Mouse (Mus musculus): ENCODE data around the gene Sost.

Gene Sost

DNA sequence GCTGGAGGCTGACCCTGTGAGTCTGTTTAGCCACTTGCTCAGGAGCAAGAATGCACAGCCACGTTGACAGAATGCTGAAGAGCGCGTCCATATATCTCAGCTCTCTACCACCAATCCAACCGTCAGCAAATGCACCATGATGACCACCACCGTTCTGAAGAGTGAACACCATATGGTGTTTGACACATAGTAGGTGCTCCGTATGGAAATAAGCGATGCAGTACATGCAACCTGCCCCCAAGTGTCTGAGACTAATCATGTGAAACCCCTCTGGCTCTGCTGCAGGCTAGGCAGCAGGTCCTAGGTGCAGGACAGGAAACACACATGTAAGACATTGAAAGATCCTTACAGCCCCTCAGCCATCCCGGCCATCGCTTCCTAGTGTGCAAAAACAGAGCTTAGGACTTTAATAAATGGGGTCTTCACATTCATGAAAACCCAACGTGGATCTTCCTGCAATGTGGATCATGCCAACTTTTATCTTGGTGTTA lies 16.7 kb upstream of the Sost start:
- DNase-seq (ENCODE audit: low spot score in 2 of 2), result no peak

DNA sequence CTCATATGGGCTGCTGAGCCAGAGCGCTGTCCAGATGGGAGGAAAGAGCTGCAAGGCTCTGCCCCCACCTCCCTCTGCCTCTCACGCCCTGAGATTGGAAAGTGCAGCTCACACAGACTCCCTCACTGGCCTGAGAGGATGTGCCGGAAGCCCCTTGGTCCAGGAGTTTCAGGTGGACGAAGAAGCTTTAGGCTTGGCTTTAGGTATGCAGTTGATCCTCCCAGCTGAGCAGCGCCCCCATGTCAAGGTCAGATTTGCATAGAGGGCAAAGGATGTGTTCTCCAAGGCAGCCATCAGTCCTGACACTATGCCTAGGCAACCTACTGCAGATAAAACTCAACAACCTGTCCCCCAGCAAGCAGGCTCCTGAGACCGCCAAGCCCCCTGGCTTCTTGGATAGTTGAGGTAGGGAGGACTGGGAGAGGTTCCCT lies 16.2 kb upstream of the Sost start:
- DNase-seq (ENCODE audit: low spot score in 2 of 2), result no peak

DNA sequence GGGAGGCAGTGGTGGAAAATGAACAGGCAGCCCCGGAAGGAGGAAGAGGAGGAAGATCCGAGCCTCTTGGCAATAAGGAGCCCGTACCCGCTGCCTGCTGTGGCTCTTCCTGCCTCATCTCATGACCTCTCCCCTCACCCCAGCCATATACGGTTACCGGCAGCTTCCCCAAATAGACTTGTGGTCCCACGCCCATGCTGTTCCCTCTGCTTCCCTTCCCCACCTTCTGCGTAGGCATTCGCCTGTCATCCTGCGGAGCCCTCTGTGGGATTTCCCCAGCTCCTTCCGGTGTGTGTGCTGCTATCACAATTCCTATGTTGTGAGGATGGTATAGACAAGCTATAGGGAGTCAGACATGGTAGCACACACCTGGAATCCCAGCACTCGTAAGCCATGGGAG lies 15.0 kb upstream of the Sost start:
- DNase-seq (ENCODE audit: low spot score in 2 of 2), result peak in 1 of 2 experiments; percentile 48

DNA sequence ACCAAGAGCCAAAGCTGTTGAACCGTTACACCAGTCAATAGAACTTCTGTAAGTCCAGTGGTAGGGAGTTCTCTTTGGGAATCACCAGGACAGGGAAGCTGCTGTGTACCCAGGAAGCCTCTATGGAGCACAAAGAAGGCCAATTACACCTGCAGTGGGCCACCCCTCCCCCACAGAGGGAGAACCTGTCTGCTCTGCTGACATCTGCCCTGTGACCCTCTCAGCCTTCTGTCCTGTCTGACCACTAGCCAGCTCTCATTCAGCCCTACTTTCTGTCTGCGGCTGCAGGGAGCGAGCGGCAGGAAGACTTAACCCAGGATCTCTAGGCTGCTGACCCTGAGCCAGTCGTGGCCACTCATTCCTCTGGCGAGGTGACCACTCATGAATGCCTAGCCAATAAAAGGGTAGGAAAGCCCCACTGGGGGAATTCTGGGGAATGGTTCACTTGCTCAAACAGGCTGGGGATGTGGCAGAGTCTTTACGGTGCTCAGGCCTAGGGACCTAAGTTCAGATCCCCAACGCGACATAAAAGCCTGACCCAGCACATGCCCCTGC lies 13.9 kb upstream of the Sost start:
- DNase-seq (ENCODE audit: low spot score in 2 of 2), result no peak

DNA sequence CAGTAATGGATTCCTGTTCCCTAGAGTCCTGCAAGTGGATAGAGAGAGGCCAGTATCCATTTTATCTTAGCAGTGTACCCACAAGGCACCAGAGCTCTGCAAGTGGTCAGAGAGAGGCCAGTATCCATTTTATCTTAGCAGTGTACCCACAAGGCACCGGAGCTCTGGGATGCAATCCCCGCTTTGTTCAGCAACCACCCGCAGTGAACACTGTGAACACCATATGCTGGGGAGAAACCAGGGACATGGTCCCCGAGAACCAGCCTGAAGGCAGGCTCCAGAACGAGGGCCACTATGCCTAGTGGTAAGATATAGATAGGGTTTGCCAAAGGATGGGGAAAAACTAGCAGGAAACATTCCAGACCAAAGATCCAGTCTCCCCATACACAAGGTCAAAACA lies 12.3 kb upstream of the Sost start:
- no peak for DNase-seq (ENCODE audit: low spot score in 2 of 2)

DNA sequence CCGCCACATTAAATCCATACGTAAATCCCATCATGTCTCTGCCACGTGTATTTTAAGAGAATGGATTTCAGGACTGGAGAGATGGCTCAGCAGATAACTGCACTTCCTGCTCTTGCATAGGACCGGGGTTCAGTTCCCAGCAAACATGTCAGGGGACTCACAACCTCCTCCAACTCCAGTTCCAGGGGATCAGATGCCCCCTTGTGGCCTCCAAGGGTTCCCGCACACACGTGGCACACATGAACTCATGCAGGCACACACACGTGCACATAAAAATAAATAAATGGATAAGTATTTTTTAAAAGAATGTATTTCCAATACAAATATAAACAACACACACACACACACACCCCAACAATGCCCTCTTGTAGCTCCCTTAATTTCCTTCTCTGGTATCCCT lies 10.1 kb upstream of the Sost start:
- DNase-seq (ENCODE audit: low spot score in 2 of 2), result no peak

DNA sequence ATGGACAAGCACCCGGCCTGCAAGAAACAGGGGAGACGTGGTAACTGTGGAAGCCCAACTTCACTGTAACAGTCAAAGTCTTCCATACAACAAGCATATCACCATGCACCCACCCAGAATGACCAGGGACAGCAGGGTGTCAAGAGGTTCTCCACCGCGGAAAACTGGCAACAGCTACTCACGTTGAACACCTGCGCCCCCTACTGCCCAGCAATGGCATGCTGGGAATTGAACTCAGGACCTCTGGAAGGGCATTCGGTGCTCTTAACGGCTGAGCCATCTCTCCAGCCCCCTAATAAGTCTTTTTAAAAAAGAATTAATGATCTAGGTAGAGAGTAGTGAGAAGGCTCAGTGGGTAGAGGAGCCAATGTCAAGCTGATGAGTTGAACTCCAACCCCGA lies 8.1 kb upstream of the Sost start:
- no peak for DNase-seq (ENCODE audit: low spot score in 2 of 2)

DNA sequence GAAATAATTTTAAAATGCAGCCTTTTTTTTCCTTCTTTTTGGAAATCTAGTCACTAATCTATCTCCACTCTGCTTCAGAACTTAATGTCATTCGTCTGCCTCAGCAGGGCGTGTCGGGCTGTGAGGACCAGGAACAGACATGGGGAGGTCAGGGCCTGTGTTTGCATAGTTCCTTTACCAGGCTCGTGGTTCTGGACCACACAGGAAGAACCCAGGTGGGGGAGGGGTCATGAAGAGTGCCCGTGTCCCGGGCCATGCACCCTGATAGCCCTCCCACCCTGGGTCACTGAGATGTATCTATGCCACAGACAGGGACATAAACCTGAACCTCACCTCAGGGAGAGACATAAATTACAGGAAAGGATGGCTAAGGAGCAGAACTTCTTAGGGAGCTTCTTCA lies 7.4 kb upstream of the Sost start:
- DNase-seq (ENCODE audit: low spot score in 2 of 2), result no peak

DNA sequence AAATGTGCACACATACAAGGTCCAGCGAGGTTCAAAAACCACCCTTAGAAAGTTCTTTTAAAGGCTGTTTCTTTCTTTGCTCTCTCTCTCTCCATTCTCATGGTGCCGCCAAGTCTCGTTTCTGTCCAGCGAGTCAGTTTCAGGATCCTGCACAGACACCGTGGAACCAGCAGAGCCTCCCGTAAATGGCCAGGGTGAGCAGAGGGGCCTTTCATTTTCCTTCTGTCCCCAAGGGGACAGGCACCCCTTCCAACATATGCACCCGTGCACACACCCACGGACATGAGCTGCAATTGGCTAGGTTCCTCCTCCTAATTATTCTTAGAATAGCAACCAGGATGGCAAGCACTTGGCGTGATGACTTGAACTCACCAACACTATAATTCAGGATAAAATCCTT lies 6.7 kb upstream of the Sost start:
- DNase-seq (ENCODE audit: low spot score in 2 of 2), result no peak

DNA sequence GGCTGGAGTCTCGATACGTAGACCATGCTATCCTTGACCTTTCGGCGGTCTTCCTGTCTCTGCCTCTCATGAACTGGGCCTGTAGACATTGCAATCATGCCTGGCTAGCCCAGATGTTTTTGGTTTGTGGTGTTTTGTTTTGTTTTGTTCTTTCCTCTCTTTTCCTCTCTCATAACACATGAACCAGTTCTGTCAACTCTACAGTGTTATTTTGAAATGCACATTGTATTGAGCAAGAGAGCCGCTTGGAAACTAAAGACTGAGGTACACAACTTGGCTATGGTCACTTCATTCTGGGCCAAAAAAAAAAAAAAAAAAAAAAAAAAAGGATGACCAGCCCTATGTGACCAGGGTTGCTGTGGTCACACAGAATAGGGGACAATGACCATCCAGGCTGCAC lies 5.8 kb upstream of the Sost start:
- no peak for DNase-seq (ENCODE audit: low spot score in 2 of 2)

DNA sequence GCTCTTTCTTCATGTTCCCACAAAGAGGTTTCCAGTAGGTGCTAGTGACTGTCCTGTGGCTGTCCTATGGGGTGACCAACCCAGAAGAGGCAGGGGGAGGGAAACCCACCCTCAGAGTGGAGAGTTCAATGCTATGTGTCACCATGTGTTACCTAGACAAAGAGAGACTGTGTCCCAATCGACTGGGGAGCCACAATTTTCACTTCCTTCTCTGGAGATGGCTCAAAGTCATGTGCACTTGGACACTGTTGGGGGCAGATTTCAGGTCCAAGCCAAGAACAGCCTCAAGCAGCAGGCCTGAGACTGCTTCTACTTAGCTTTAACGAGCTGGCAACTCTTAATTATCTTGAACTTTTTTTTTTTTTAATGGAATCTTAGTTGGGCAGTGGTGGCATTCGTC lies 5.3 kb upstream of the Sost start:
- no peak for DNase-seq (ENCODE audit: low spot score in 2 of 2)

DNA sequence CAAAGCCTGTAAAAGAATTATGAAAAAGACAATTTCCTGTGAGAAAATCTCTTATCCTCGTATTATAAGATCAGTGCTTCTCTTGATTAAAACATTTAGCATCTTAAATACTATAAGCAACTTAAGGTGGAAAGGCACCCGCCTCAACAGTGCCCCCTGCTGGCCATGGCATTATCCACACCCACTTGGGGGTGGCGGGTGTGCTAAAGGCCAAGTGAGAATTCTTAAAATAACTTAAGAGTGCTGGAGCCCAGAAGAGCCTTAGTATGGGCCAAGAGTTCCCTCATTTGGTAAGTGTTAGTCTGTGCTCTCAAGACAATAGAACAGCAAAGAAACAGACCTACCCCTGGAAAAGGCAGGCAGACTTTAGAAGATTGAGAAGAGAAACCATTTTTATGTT lies 4.6 kb upstream of the Sost start:
- DNase-seq (ENCODE audit: low spot score in 2 of 2), result no peak

DNA sequence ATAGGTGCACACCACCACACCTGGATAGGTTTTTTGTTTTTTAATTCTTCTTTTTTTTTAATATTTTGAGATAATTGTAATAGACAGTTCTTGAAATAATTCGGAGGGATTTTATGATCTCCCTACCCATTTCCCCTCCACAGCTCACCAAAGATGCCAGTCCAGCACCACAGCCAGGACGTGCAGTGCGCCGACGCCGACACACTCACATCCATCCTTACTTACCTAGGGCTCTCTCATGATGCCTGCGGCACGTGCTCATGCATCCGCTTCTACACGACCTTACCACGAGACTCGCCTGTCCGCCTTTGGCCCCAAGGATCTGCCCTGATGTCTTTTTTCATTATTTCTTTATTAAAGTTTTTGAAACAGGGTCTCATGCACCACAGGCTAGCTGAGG lies 3.0 kb upstream of the Sost start:
- DNase-seq (ENCODE audit: low spot score in 2 of 2), result no peak

DNA sequence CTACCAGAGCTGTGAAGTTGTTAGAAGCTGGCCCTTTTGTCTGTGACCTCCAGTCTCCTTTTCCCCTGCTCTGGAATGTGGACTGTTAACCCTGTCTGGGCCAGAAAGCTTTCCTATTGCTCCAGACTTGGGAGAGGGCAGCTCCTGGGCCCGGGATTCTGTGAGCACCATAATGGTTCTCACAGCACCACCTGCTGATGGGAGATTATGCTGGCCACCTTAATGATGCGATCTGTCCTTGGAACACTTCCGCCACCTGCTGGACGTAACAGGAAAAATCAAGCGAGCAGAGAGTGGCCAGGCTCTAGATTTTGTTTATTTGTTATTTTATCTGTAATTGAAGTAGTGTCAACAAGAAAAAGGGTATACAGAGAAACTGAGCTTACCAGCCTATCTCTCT lies 2.0 kb upstream of the Sost start:
- peak in 1 of 2 experiments; percentile 90 for DNase-seq (ENCODE audit: low spot score in 2 of 2)

DNA sequence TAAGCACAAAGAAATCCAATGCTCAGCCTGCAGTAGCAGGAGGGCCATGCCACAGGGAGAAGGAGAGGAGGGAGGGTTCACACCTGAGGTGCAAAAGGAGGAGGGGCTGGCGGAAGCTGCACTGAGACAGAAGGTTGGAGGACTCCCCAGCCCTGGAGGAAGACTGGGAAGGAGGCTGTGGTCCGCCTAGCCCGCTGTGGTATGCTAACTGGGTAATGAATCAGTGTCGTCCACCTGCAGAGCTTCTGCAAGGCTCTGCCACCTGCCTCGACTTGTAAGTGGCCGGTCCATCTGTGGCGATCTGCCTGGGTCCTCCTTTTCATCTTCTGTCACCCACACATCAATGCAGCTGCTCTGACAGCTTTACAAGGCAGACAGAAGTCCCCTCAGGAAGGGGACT lies 1.5 kb upstream of the Sost start:
- no peak for DNase-seq (ENCODE audit: low spot score in 2 of 2)

DNA sequence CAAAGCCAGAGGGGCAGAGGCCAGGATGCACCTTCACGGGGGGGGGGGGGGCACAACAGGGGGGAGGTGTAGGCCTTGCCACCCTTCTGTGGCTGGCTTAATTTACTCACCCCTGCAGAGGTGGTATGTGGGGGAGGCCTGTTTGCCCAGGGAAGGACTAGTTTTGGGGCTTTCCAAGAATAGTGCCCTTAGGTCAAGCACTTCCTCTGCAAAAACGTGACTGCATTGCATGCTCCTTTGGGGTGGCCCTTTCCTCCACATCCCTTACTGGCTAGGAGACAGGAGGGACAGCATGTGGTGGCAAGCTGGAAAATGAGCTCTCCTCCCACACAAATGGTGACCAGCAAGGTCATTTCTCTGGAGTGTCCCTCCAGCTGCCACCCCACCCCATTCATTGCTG lies 1.3 kb downstream of the Sost start:
- no peak for DNase-seq (ENCODE audit: low spot score in 2 of 2)

DNA sequence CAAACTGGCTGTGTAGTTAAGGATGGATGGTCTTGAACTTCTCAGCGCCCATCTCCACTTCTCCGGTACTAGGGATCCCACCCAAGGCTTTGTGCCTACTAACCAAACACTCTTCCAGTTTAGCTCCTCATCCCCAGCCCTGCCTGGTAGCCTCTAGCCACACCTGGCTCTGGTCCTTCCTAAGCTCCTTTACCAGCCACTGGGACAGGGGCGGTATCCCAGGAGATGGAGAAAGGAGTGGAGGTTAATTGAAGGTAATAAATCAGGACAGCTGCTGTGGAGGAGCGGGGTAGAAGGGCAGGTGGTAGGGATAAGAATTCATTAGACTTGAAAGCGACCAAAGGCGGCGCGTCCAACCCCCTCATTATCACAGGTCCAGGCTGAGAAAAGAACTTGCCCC lies 2.2 kb downstream of the Sost start:
- no peak for DNase-seq (ENCODE audit: low spot score in 2 of 2)

DNA sequence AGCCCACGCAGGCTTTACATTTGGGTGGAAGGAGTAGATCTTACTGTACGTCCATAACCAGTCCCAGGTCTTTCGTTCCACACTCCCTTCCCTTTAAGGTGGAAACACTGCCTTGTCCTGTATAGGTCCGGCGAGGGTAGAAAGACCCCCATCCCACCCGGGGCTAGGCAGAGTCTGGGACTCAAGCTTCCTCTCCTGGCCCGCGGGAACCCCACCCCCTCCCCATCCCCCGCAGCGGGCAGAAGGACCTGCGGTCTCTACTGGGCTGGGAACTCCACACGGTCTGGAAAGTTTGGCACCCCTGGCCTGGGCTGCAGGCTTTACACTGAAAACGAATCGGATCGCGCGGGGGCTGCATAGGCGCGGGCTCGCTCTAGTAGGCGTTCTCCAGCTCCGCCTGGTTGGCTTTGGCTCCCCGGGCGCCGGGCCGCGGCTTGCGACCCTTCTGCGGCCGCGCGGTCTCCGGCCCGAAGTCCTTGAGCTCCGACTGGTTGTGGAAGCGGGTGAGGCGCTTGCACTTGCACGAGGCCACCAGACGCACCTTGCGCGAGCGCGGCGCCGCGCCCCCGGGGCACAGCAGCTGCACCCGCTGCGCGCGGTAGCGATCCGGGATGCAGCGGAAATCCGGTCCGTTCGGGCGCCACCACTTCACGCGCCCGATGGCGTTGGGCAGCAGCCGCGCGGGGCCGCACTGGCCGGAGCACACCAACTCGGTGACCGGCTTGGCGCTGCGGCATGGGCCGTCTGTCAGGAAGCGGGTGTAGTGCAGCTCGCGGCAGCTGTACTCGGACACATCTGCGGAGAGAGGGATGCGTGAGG lies 3.1 kb downstream of the Sost start:
- no peak for DNase-seq (ENCODE audit: low spot score in 2 of 2)

DNA sequence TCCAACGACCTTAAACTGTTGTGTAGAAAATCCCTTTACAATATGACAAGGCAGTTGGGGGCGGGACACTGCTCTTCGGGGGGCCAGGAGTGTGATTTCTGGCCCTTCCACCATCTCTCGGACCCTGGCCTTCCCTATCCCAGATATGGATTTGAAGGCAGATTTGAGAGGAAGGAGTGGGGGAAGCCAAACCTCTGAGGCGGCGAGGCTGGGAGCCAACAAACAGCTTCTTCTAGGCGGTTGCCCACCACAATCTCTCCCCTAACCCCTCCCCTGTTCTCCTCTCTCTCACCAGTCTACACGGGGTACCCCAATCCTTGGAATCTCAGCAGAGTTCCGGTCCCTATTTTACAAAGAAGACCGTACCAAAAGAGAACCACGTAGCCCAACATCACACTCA lies 3.8 kb downstream of the Sost start:
- no peak for DNase-seq (ENCODE audit: low spot score in 2 of 2)

DNA sequence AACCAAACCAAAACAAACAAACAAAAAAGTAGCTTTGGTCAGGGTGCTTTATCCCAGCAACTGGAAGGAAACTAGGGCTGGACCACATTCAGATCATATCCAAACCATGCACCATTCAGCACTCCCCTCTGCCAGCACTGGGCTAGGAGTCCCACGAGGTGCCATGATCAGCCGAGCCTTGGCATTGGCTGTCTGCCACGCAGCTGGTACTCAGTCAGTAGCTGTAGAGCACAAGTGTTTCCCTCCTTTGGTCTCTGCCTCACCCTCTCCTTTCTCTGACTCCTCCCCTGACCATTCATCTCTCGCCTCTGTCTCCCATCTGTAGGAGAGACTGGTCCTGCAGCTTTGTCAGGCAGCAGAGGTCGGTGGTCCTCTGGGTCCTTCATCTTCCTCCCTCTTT lies 9.3 kb downstream of the Sost start:
- DNase-seq (ENCODE audit: low spot score in 2 of 2), result no peak

DNA sequence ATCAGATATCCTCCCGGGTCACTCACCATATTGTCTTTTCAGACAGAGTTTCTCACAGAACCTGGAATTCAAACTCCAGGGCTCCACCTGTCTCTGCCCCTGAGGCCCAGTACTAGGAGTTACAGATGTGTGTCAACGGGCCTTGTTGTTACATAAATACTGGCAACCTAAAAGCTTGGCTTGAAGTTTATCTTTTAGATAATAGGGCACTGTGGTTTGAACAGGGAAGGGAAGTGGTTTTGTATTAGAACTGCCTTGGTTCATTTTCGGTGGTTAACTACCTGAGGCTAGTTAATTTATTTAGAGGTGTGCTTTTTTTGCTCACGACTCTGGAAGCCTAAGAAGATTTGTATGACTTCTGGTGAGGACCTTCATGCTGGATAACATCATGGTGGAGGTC lies 13.4 kb downstream of the Sost start:
- DNase-seq (ENCODE audit: low spot score in 2 of 2), result no peak

DNA sequence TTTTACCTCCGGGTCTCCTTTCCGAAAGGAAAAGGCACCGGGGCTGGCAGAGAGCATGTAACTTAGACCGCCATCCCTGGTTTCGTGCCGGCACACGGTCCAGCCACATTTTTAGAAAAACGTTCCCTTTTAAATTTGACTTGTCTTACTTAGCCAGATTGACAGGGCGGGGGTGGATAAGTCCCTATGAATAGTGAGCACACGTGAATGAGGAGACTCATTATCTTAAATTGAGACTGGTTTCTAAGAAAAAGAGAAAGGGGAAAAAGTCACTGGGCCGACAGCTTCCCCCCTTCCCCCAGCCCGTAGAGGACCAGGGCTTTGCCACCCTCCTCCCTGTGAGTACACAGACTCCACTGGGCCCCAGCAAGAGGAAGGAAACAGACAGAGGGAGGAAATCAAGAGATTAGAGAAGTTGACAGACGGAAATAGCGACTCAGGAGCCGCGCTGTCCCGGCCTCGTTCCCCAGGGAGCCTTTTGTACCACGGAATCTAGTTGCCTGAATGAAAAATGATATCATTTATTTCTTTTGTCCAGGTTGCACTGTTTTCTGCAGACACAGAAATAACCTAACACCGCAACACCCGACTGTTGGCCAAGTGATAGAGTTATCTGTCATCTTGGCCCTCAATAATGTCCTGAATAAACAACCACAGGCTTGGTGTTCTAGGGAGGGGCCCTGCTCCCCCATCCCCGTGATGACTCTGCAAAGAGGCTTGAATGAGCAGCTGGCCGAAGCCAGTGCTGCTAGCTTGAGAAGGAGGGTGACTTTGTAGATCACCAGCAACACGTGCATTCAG lies 14.1 kb downstream of the Sost start:
- no peak for DNase-seq (ENCODE audit: low spot score in 2 of 2)

DNA sequence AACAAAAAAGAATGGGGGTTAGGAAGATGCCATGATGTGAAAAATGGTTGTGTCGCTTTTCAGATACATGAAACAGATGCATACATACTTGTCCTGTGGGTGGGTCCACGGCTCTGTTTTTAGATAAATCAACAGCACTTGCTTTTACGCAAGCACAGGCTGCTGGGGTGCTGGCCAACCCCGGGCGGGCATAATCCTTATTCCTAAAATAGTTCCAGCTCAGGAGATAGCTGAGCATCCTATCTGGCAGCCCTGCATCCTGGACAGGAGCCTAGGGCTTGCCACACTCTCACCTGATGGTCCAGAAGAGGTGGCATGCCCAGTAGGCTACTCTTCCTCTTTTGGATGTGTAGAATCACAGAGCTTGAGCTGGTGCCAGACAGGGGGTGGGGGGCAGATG lies 16.8 kb downstream of the Sost start:
- no peak for DNase-seq (ENCODE audit: low spot score in 2 of 2)
